Mouse (Mus musculus): Measurements from ENCODE around the gene Cyp2j13. TPM values are rescaled to one million over a fixed set of nuclear protein-coding genes. Genes with fewer than 3 reads are reported as not detected.
"Not testable (repeated sequence)": the region's sequence is repeated elsewhere in the genome, so short reads cannot be mapped to it uniquely, and the experiment has no call there.

Gene Cyp2j13
- not detected in 2 replicates for polyA plus RNA-seq (2012; ENCODE audit: insufficient read depth, insufficient read length, missing spikeins)

DNA sequence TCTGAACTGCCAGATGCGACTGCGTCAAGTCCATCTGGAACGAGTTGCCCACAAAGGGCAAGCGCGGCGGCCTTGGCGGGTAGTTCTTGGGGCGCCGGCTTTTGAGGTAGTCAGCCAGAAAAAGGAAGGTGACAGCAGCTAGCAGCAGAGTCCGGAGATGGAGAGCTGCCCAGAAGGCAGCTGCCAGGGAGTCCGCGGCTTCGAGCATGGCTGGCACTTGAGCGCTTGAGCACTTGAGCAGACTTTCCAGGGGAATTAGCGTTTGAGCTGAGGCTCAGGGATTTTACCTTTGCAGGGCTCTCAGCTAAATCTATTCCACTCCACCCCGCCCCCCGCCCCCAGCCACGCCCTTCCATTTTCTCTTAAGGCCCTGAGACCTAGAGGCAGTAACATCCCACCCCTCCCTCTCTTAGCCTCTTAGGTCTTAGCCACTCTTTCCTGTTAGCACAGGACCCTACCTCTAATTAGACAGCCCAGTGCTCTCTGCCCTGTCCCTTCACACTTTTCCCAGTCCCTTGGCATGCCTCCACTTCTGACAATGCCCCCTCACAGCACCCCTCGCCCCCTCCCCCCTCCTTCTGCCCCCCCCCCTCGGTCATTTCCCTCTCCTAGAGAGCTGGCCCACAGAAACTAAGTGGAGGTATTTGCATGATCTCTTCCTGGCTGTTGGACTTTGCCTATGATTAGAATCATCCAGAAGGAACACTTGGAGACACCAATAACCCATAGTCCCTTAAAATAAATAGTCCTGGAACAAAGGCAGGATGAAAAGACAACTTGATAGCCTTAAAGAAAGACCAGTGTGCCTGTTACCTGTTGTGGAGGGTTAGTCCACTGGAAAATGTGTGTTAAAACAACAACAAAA lies at the start of gene Cyp2j13:
TSS of gene Cyp2j13 (minus strand) at position 286 of the 865 bp plus-strand sequence.
- Histone ChIP-seq H3K4me1 (ENCODE audit: control insufficient read depth, insufficient read depth, insufficient read length, low read length) (no peaks in the 10 kb centered on the region), H3K27ac (replicated peaks; ENCODE audit: low read depth, low read length) (no peak within 1 kb of the TSS), H3K4me3 (ENCODE audit: insufficient read depth, low read depth, low read length) (no peak within 1 kb of the TSS)

DNA sequence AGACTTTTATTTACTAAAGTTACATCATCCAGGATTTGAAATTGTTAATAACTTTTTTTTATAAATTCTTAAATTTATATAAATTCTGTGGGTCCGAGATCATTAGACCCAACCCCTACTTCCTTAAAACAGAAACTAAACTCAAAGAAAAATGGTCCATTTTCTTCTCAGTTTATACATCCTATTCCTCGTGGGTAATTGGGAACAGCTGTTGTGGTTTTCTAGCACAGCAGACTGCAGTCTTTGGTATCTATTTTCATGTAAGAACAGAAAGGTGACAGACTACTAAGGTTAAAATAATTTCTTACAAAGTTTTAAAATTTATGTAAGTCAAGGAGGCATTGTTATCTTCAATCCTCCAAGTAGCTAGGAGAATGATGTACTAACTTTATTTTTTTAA lies 19.5 kb upstream of the Cyp2j13 start:
- H3K27ac ChIP-seq (replicated peaks; ENCODE audit: low read depth, low read length) = no peak overlapping the region
- no peaks in the 10 kb centered on the region for H3K4me1 ChIP-seq (ENCODE audit: control insufficient read depth, insufficient read depth, insufficient read length, low read length)
- no peak overlapping the region for H3K4me3 ChIP-seq (ENCODE audit: insufficient read depth, low read depth, low read length)

DNA sequence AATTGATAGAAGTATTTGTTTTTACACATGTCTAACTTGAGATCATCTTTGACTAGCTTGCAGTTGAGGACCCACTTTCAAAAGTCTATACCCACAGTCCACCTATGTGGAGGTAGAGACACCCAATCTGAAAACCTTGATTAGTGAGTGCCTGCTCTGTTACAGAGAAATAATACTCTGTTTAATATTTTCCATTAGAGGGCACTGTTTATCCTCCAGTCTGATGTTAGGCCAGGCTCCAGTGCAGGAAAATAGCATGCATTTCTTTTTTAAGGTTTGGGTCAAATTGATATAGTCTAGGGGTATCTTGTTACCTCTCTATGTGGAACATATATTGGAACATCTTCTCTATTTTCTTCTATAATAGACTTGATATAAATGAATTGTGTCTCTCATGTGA lies 14.5 kb upstream of the Cyp2j13 start:
- H3K27ac ChIP-seq (replicated peaks; ENCODE audit: low read depth, low read length) = no peak overlapping the region
- H3K4me1 ChIP-seq (ENCODE audit: control insufficient read depth, insufficient read depth, insufficient read length, low read length) = no peaks in the 10 kb centered on the region
- no peak overlapping the region for H3K4me3 ChIP-seq (ENCODE audit: insufficient read depth, low read depth, low read length)

DNA sequence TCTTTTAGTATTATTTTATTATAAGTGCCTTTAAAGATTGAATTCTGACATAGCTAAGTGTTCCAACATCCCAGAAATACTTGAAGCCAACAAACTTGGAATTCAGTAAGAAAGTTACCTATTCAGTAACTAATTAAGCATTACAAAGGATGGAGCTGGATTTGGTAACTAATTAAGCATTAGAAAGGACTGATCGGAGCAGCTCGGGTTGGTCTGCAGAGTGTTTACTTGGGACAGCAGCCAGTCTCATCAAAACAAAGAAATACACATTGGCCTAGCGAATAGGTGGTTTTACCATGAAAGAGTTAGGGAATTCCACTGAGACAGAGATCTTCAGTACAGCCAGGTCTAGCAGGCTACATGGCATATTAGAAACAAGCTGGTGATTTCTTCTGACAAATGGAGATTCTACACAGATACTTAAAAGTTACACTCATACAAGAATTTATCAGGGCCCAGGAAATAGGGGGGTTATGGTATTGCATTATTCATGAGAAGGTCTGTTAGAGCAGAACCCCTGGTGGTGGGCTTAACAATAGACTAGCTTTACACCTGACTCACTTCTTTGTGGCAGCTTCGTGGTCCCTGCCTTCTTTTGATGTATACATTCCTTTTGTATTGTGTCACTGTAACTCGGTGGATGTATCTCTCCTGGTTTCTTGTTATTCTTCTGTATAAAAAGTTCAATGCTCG lies 12.2 kb upstream of the Cyp2j13 start:
- not testable (repeated sequence) for H3K4me3 ChIP-seq (ENCODE audit: insufficient read depth, low read depth, low read length); H3K27ac ChIP-seq (replicated peaks; ENCODE audit: low read depth, low read length); H3K4me1 ChIP-seq (ENCODE audit: control insufficient read depth, insufficient read depth, insufficient read length, low read length)

DNA sequence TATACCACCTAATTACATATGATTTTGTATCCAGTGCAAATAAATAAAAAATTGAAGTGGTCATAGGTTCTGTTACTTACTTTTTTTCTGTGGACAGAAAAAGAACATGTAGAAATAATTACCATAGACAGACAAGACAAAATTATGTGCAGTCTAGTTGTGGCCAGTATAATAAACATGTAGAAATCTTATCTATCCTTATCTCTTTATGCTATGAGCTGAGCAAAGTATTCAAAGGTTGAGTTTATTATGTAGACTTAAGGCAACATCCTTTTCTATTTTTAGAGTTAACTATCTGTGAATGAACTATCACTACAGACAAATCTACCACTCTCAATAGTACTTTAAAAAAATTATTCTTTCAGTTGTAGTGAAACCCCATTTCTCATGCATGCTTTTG lies 962 bp upstream of the Cyp2j13 start:
- Histone ChIP-seq H3K27ac (replicated peaks; ENCODE audit: low read depth, low read length) (no peak overlapping the region), H3K4me3 (ENCODE audit: insufficient read depth, low read depth, low read length) (no peak overlapping the region), H3K4me1 (ENCODE audit: control insufficient read depth, insufficient read depth, insufficient read length, low read length) (no peaks in the 10 kb centered on the region)

DNA sequence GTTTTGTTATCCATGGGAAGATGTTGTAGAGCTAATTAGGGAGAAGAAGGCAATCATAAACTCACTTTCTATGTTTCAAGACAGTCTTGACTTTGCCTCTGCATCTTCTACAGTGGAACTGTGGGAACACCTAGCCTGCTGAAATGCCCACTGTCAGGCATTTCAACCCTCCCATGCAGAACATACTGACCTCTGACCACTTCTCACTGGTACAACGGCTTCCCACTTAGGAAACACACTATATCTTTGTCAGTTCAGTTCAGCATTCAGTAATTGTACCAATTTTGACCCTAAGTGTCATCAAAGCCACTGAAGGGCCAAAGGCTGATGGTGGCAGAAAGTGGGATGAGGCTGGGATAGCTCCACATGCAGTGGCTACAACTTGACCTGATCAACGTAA lies 15.3 kb downstream of the Cyp2j13 start:
- Histone ChIP-seq H3K4me1 (ENCODE audit: control insufficient read depth, insufficient read depth, insufficient read length, low read length) (no peaks in the 10 kb centered on the region), H3K27ac (replicated peaks; ENCODE audit: low read depth, low read length) (no peak overlapping the region), H3K4me3 (ENCODE audit: insufficient read depth, low read depth, low read length) (no peak overlapping the region)

DNA sequence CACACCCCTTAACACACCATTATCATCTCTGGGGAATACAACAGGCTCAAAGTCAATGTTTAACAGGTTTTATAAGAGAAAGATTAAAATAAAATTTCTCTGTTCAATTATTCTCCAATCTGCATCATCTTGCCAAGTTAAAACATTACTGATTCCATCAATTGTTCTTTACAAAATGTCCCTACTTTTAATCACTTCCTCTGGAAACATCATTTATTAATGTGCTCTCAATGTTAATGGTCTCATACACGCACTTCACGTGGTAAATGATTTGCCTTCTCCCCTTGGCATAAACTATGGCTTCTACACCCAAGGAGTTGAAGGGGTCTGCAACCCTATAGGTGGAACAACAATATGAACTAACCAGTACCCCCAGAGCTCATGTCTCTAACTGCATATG lies 17.2 kb downstream of the Cyp2j13 start:
- no peak overlapping the region for H3K4me3 ChIP-seq (ENCODE audit: insufficient read depth, low read depth, low read length)
- no peaks in the 10 kb centered on the region for H3K4me1 ChIP-seq (ENCODE audit: control insufficient read depth, insufficient read depth, insufficient read length, low read length)
- no peak overlapping the region for H3K27ac ChIP-seq (replicated peaks; ENCODE audit: low read depth, low read length)

DNA sequence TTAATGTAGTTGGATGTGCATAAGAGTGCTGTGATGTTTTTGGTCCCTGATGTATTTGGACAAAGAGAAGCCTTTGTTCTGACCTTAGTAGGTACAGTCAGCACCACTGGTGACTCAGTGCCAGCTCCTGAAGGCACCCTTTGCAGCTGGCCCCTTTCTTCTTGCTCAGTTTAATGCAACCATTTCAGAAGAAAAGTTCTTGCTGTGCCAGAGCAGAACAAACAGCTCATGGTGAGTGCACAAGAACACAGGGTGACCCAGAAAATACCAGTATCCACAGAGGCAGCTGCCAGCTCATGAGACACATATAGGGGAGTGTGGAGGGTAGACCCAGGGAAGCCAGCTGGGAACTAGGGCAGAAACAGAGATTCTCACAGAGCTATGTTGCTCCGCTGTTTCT lies 48.9 kb downstream of the Cyp2j13 start:
- Histone ChIP-seq H3K4me3 (ENCODE audit: insufficient read depth, low read depth, low read length) (no peak overlapping the region), H3K4me1 (ENCODE audit: control insufficient read depth, insufficient read depth, insufficient read length, low read length) (no peaks in the 10 kb centered on the region), H3K27ac (replicated peaks; ENCODE audit: low read depth, low read length) (no peak overlapping the region)

DNA sequence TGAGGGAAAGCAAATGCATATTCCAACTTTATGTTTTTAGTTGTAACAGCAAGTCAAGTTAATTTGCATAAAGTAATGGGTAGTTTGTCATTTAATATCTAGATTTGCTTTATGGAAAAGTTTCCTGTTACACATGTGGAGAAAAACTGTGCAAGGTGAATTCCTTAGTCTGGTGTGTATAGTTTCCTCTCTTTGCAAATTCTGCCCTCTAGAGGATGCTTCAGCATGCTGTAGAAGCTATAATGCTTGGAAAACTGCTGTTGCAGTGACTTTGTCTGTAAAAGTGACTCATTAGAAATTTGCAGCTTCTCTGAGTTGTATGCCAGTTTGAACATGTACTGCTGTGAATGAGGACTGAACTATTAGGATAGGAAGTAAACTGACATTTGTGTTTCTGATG lies 54.5 kb downstream of the Cyp2j13 start:
- Histone ChIP-seq H3K4me3 (ENCODE audit: insufficient read depth, low read depth, low read length) (no peak overlapping the region), H3K4me1 (ENCODE audit: control insufficient read depth, insufficient read depth, insufficient read length, low read length) (no peaks in the 10 kb centered on the region), H3K27ac (replicated peaks; ENCODE audit: low read depth, low read length) (no peak overlapping the region)

DNA sequence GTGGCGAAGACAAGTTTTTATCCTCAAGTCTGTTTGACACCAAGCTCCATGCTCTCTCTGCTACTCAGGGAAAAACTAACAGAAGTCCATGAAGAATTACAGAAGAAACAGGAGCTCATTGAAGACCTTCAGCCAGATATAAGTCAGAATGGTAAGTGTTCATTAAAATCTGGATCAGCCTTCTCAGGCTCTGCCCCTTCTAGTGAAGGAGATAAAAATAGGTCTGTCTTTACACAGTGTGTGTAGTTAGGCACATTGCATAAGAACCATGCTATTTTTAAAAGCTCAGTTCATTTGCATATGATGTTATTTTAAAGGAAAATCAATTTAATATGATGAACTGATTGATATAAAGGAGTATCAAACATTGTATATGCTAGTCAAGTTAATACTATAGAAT lies 60.5 kb downstream of the Cyp2j13 start:
- Histone ChIP-seq H3K27ac (replicated peaks; ENCODE audit: low read depth, low read length) (no peak overlapping the region), H3K4me3 (ENCODE audit: insufficient read depth, low read depth, low read length) (no peak overlapping the region), H3K4me1 (ENCODE audit: control insufficient read depth, insufficient read depth, insufficient read length, low read length) (no peaks in the 10 kb centered on the region)

DNA sequence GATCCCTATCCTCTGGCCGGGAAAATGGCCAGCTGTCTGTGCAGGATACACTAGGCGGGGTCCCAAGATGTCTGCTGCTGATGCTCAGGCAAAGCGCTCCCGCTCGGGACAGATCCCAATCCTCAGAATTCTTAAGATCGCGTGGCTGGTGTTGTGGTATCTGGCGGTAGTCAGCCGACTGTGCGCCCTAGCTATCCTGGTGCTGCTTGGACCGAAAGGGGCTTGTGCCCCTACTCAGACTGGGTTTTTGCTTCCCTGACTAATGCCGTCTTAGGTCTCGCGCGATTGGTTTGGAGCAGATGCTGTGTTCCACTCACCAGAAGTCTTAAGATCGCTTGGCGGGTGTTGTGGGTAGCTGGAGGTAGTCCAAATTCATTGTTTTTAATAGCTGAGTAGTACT lies 95.1 kb downstream of the Cyp2j13 start:
- not testable (repeated sequence) for H3K4me1 ChIP-seq (ENCODE audit: control insufficient read depth, insufficient read depth, insufficient read length, low read length); H3K4me3 ChIP-seq (ENCODE audit: insufficient read depth, low read depth, low read length); H3K27ac ChIP-seq (replicated peaks; ENCODE audit: low read depth, low read length)

Other genes starting within 250 kb of the Cyp2j13 start
- gene Hook1, start 110.3 kb downstream of the Cyp2j13 start, polyA plus RNA-seq (2012; ENCODE audit: insufficient read depth, insufficient read length, missing spikeins) = 3.0 and 7.5 TPM in 2 replicates
- gene Cyp2j12, start 63.6 kb upstream of the Cyp2j13 start, polyA plus RNA-seq (2012; ENCODE audit: insufficient read depth, insufficient read length, missing spikeins) = not detected in 2 replicates
- not detected in 2 replicates for gene Cyp2j7, start 159.1 kb upstream of the Cyp2j13 start, polyA plus RNA-seq (2012; ENCODE audit: insufficient read depth, insufficient read length, missing spikeins)

Measured in brown adipose tissue, adult 24 weeks (tissue).